Mouse (Mus musculus) small intestine, adult 2 months (tissue): ENCODE data around the gene Aunip.

Source experiments
- CTCF ChIP-seq: fragments of 200-500 bp; IDR thresholded peaks from 2 replicates; pipeline ENCODE4 v1.5.1; 2012; ENCODE audit warnings: low read depth, mild to moderate bottlenecking, control low read depth, inconsistent platforms, low read length, moderate library complexity, mixed read lengths; ENCODE audit not compliant: insufficient replicate concordance, insufficient read length; ENCODE audit errors: extremely low read depth
- POLR2A ChIP-seq: fragments of 200-500 bp; IDR thresholded peaks from 2 replicates; pipeline ENCODE4 v1.6.1; 2012; ENCODE audit warnings: low read depth, mild to moderate bottlenecking, control low read depth, inconsistent platforms, low read length, moderate library complexity

GRCm38 (mm10) chr4:134465789-134466188 is 45.0 kb upstream of the Aunip start:
- TF ChIP-seq POLR2A (no peak), CTCF (no peak)
